18 mouse cellular contexts compared by ENCODE assay signal in genomic region chr10:87711209-87711608, GRCm38 (mm10).
DNase-seq lines count a peak whose midpoint lies in the region; ATAC-seq and TF ChIP-seq lines count a peak whose summit lies in the region.
"Had no signal": no experiment of that assay in that cellular context is flagged by ENCODE, and none has a peak within 500 bp of the region (broad histone marks: within the 10 kb centered on the region; RNA-seq: fewer than 3 reads in every experiment).

No protein-coding gene starts in this region.

- no peak for TF ChIP-seq POLR2A in liver, adult 2 months (IDR thresholded peaks at IDR 0.05; ENCODE audit: extremely low read depth, insufficient read depth, low read length)

- H3K79me2 ChIP-seq in liver, adult 2 months (ENCODE audit: control insufficient read depth, insufficient read depth, low read length) = no peaks in the 10 kb centered on the region

- no peak overlapping the region for H3K9ac ChIP-seq in heart, embryonic 11.5 days (ENCODE audit: low read depth, low read length)
- no peak overlapping the region for H3K9ac ChIP-seq in heart, embryonic 15.5 days
- H3K9ac ChIP-seq in liver, adult 2 months (ENCODE audit: low read depth, low read length) = peak overlapping the region; percentile 19; the same call in 1 of the 2 replicates
- H3K9ac ChIP-seq: forebrain, embryonic 13.5 days; forebrain, postnatal 0 days; hindbrain, embryonic 12.5 days had no signal

- H3K4me2 ChIP-seq in heart, embryonic 11.5 days = no peak overlapping the region
- no peak overlapping the region for H3K4me2 ChIP-seq in heart, embryonic 15.5 days
- H3K4me2 ChIP-seq: forebrain, embryonic 13.5 days; hindbrain, embryonic 12.5 days had no signal

- H3K9me3 ChIP-seq in heart, embryonic 11.5 days (replicated peaks; ENCODE audit: control insufficient read depth, low read length) = no peaks in the 10 kb centered on the region
- H3K9me3 ChIP-seq in heart, embryonic 15.5 days (replicated peaks) = no peaks in the 10 kb centered on the region
- H3K9me3 ChIP-seq: embryonic facial prominence, embryonic 10.5 days; forebrain, embryonic 13.5 days; hindbrain, embryonic 12.5 days had no signal

- no peak for TF ChIP-seq CTCF in liver, adult 2 months (IDR thresholded peaks at IDR 0.05; ENCODE audit: low read depth, low read length)

- ATAC-seq in heart, embryonic 11.5 days (replicated peaks; ENCODE audit: insufficient number of reproducible peaks, low FRiP score, low TSS enrichment) = no peak
- ATAC-seq in heart, embryonic 15.5 days (replicated peaks; ENCODE audit: insufficient number of reproducible peaks, insufficient read depth, low FRiP score, low read depth) = no peak
- ATAC-seq: CD4-positive, CD25-positive, alpha-beta regulatory T cell, adult 4 months; forebrain, embryonic 13.5 days; forebrain, postnatal 0 days; hindbrain, embryonic 16.5 days; inflammation-experienced regulatory T-cells, adult 6 months had no signal

- 61% methylated on average over 4 of the region's 4 CpGs for WGBS in heart, embryonic 11.5 days (ENCODE audit: insufficient replicate concordance)
- WGBS in heart, embryonic 15.5 days = 50% methylated on average over 4 of the region's 4 CpGs
- 20% methylated on average over 4 of the region's 4 CpGs for WGBS in liver, adult 2 months

- H3K36me3 ChIP-seq in heart, embryonic 11.5 days (ENCODE audit: control insufficient read depth, insufficient read depth, low read length) = no peaks in the 10 kb centered on the region
- no peaks in the 10 kb centered on the region for H3K36me3 ChIP-seq in heart, embryonic 15.5 days
- no peaks in the 10 kb centered on the region for H3K36me3 ChIP-seq in liver, adult 2 months (ENCODE audit: control insufficient read depth, insufficient read depth, low read length)
- H3K36me3 ChIP-seq: embryonic facial prominence, embryonic 10.5 days; G1E; hindbrain, embryonic 12.5 days had no signal

- no peak for DNase-seq in heart, postnatal 4 days
- DNase-seq in heart, adult 9 months (ENCODE audit: low spot score in 2 of 2) = no peak
- peak; percentile 97 for DNase-seq in liver, adult 2 months (ENCODE audit: extremely low read depth, low read depth, low spot score)
- DNase-seq in liver = no peak
- peak; percentile 12 for DNase-seq in ovary, postnatal 36 days (ENCODE audit: low spot score)
- DNase-seq in ovary, postnatal 10 days (ENCODE audit: low spot score) = no peak
- DNase-seq: B cell, adult 2 months; forebrain, postnatal 0 days; gastrocnemius, postnatal 14 days had no signal

- no peak overlapping the region for H3K4me3 ChIP-seq in heart, embryonic 11.5 days (ENCODE audit: low read depth, low read length)
- H3K4me3 ChIP-seq in heart, embryonic 15.5 days = no peak overlapping the region
- no peak overlapping the region for H3K4me3 ChIP-seq in liver, adult 2 months (ENCODE audit: insufficient read depth, low read depth, low read length)
- H3K4me3 ChIP-seq: embryonic facial prominence, embryonic 10.5 days; forebrain, embryonic 13.5 days; hindbrain, embryonic 12.5 days had no signal

- peak overlapping the region; percentile 38; the same call in 1 of the 2 replicates for H3K27ac ChIP-seq in heart, embryonic 11.5 days (ENCODE audit: low read depth, low read length)
- peak overlapping the region; percentile 29 for H3K27ac ChIP-seq in heart, embryonic 15.5 days
- peak overlapping the region; percentile 69 for H3K27ac ChIP-seq in liver, adult 2 months (replicated peaks; ENCODE audit: insufficient read depth, low read depth, low read length)
- H3K27ac ChIP-seq: embryonic facial prominence, embryonic 10.5 days; forebrain, embryonic 13.5 days; hindbrain, embryonic 12.5 days had no signal

- no peaks in the 10 kb centered on the region for H3K4me1 ChIP-seq in heart, embryonic 11.5 days (ENCODE audit: control insufficient read depth, insufficient read depth, low read length)
- peaks cover 18% of the 10 kb centered on the region for H3K4me1 ChIP-seq in heart, embryonic 15.5 days (replicated peaks)
- peaks cover 7% of the 10 kb centered on the region; the same call in 1 of the 2 replicates for H3K4me1 ChIP-seq in liver, adult 2 months (ENCODE audit: control insufficient read depth, insufficient read depth, low read length)
- H3K4me1 ChIP-seq: embryonic facial prominence, embryonic 10.5 days; hindbrain, embryonic 12.5 days had no signal

- no peaks in the 10 kb centered on the region for H3K27me3 ChIP-seq in heart, embryonic 11.5 days (ENCODE audit: control insufficient read depth, insufficient read depth, low read length)
- H3K27me3 ChIP-seq in heart, embryonic 15.5 days = no peaks in the 10 kb centered on the region
- H3K27me3 ChIP-seq in liver, adult 2 months (ENCODE audit: control insufficient read depth, insufficient read depth, low read length) = no peaks in the 10 kb centered on the region
- H3K27me3 ChIP-seq: forebrain, embryonic 13.5 days; hindbrain, embryonic 12.5 days had no signal

Comparison
In these comparisons a context has a peak if more than half of its experiments do, and no peak if none do; other contexts are left out.
1. DNase-seq: peak in liver, adult 2 months (single experiment) and ovary, postnatal 36 days (single experiment); none in heart, postnatal 4 days (single experiment), heart, adult 9 months (0 of 2), liver (single experiment) and ovary, postnatal 10 days (single experiment).
2. Peak in every context shown above with its lines, with median percentiles within 50 percentile points of each other: H3K27ac ChIP-seq.